Mouse (Mus musculus): ENCODE measurements around the gene Hes3. TPM values are rescaled to one million over a fixed set of nuclear protein-coding genes. Genes with fewer than 3 reads are reported as not detected.

Hes3 gene
- total and polyA plus RNA-seq, 2 experiments from 2014 or later, result 0.57 TPM; not detected in 1

- ATAC-seq, result no peak
- TF ChIP-seq CTCF (IDR thresholded peaks at IDR 0.05; ENCODE audit: low read depth), result no peak
These were observed 51.5 kb downstream of the Hes3 start for GRCm38 (mm10) chr4:152239974-152240373.

More at GRCm38 (mm10) chr4:152239974-152240373, 51.5 kb downstream of the Hes3 start:
- no peak overlapping the region for H3K27ac ChIP-seq (ENCODE audit: low read depth, low read length)
- H3K4me1 ChIP-seq (ENCODE audit: insufficient read depth), result no peaks in the 10 kb centered on the region
- DNase-seq, result no peak
- no peak overlapping the region for H3K4me3 ChIP-seq (ENCODE audit: low read depth, low read length)
- H3K9me3 ChIP-seq (ENCODE audit: low read length), result no peaks in the 10 kb centered on the region
- H3K27me3 ChIP-seq (ENCODE audit: insufficient read depth, low read length), result no peaks in the 10 kb centered on the region
- WGBS, result 62% methylated on average over 4 of the region's 4 CpGs
- peaks cover 46% of the 10 kb centered on the region for H3K36me3 ChIP-seq (ENCODE audit: insufficient read depth)
- no peak overlapping the region for H3K9ac ChIP-seq
- H3K4me2 ChIP-seq (ENCODE audit: low read depth), result no peak overlapping the region

Other genes starting within 250 kb of the Hes3 start
- gene Plekhg5, start 219.2 kb downstream of the Hes3 start, total RNA-seq (2014; rRNA removed), result 16.6 and 18.6 TPM in 2 replicates
- 9.2 and 12.8 TPM in 2 replicates for gene Plekhg5, start 219.2 kb downstream of the Hes3 start, polyA plus RNA-seq (2015; fragmentation: Nextera tagmentation; extraction: Ambion mirVana)
- 1.4 TPM in 1 of 2 replicates, not detected in the other for gene Tnfrsf25, start 175.7 kb downstream of the Hes3 start, total RNA-seq (2014; rRNA removed)
- gene Tnfrsf25, start 175.7 kb downstream of the Hes3 start, polyA plus RNA-seq (2015; fragmentation: Nextera tagmentation; extraction: Ambion mirVana), result 0.19 and 0.30 TPM in 2 replicates
- 0.08 and 0.71 TPM in 2 replicates for gene Espn, start 139.3 kb downstream of the Hes3 start, total RNA-seq (2014; rRNA removed)
- 0.50 and 0.69 TPM in 2 replicates for gene Espn, start 139.3 kb downstream of the Hes3 start, polyA plus RNA-seq (2015; fragmentation: Nextera tagmentation; extraction: Ambion mirVana)
- not detected in 2 replicates for gene Hes2, start 132.8 kb downstream of the Hes3 start, total RNA-seq (2014; rRNA removed)
- gene Hes2, start 132.8 kb downstream of the Hes3 start, polyA plus RNA-seq (2015; fragmentation: Nextera tagmentation; extraction: Ambion mirVana), result not detected in 2 replicates
- 191 and 193 TPM in 2 replicates for gene Acot7, start 113.5 kb downstream of the Hes3 start, total RNA-seq (2014; rRNA removed)
- 411 and 466 TPM in 2 replicates for gene Acot7, start 113.5 kb downstream of the Hes3 start, polyA plus RNA-seq (2015; fragmentation: Nextera tagmentation; extraction: Ambion mirVana)
- gene Gpr153, start 17.4 kb downstream of the Hes3 start, total RNA-seq (2014; rRNA removed), result 53.3 and 71.4 TPM in 2 replicates
- 8.2 and 11.4 TPM in 2 replicates for gene Gpr153, start 17.4 kb downstream of the Hes3 start, polyA plus RNA-seq (2015; fragmentation: Nextera tagmentation; extraction: Ambion mirVana)
- gene Icmt, start 5.6 kb upstream of the Hes3 start, total RNA-seq (2014; rRNA removed), result 24.4 and 28.5 TPM in 2 replicates
- 9.8 and 12.7 TPM in 2 replicates for gene Icmt, start 5.6 kb upstream of the Hes3 start, polyA plus RNA-seq (2015; fragmentation: Nextera tagmentation; extraction: Ambion mirVana)
- 2.6 and 4.4 TPM in 2 replicates for gene Rnf207, start 27.3 kb upstream of the Hes3 start, total RNA-seq (2014; rRNA removed)
- 2.7 and 4.2 TPM in 2 replicates for gene Rnf207, start 27.3 kb upstream of the Hes3 start, polyA plus RNA-seq (2015; fragmentation: Nextera tagmentation; extraction: Ambion mirVana)
- 313 and 387 TPM in 2 replicates for gene Rpl22, start 34.1 kb upstream of the Hes3 start, total RNA-seq (2014; rRNA removed)
- gene Rpl22, start 34.1 kb upstream of the Hes3 start, polyA plus RNA-seq (2015; fragmentation: Nextera tagmentation; extraction: Ambion mirVana), result 176 and 212 TPM in 2 replicates
- gene Chd5, start 47.0 kb upstream of the Hes3 start, total RNA-seq (2014; rRNA removed), result 60.0 and 76.0 TPM in 2 replicates
- gene Chd5, start 47.0 kb upstream of the Hes3 start, polyA plus RNA-seq (2015; fragmentation: Nextera tagmentation; extraction: Ambion mirVana), result 35.2 and 57.8 TPM in 2 replicates
- 5.5 and 6.5 TPM in 2 replicates for gene Nphp4, start 185.0 kb upstream of the Hes3 start, total RNA-seq (2014; rRNA removed)
- 2.6 and 3.5 TPM in 2 replicates for gene Nphp4, start 185.0 kb upstream of the Hes3 start, polyA plus RNA-seq (2015; fragmentation: Nextera tagmentation; extraction: Ambion mirVana)
- 31.5 and 38.6 TPM in 2 replicates for gene Kcnab2, start 186.2 kb upstream of the Hes3 start, total RNA-seq (2014; rRNA removed)
- 20.9 and 24.2 TPM in 2 replicates for gene Kcnab2, start 186.2 kb upstream of the Hes3 start, polyA plus RNA-seq (2015; fragmentation: Nextera tagmentation; extraction: Ambion mirVana)

Measured in forebrain, postnatal 0 days (tissue).